Mouse (Mus musculus): Measurements from ENCODE around the gene Snx6.
"Not testable (repeated sequence)": the region's sequence is repeated elsewhere in the genome, so short reads cannot be mapped to it uniquely, and the experiment has no call there.

The Snx6 gene

DNA sequence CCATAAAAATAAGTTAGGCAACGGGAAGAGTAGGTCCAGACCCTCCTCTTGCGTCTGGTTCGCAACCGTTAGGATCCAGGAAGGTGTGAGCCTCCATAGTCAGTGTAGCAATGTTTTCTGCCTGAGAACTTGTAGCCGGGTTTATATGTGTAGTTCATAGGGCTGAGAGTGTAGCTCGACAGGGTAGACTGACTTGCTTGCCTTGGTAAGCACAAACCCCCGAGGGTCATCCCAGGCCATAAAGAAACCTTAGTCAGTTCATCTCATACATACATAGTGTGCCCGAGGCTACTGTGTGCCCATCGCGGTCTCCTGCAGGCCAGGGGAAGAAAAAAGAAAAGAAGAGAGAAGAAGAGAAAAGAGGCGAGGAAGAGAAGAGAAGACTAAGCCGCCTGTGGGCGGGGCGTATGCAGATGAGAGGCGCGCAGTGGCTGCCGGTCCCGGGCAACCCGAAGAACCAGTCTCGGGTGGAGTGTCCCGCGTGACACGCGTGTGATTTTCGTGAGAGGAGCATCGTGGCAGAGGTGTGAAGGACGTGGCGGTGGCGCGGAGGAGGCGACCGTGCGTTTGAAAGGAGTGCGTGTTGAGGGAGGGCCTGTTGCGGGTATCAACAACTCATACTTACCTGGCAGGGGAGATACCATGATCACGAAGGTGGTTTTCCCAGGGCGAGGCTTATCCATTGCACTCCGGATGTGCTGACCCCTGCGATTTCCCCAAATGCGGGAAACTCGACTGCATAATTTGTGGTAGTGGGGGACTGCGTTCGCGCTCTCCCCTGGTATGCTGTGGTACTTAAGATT is 85.6 kb downstream of the Snx6 start:
- not testable (repeated sequence) for DNase-seq (ENCODE audit: extremely low spot score)

DNA sequence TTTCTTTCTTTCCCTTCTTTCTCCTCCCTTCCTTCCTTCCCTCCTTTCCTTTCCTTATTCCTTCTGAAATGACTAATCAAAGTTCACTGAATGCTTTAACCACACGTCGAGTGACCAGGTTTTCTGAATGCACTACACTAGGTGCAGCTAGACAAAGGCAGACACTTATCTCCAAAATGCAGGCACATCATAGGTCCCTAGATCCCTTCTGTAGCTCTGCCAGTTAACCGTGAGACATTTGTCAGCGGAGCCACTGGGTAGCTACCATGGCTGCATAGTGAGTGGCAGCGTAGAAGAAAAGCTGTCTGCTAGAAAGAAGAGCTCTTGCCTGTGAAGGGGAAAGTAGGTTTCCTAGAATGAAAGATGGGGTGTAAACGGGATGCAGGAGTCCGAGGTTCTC is 96.1 kb downstream of the Snx6 start:
- DNase-seq (ENCODE audit: extremely low spot score) = no peak

GRCm38 (mm10) chr12:54697791-54698250 is 97.7 kb downstream of the Snx6 start:
- no peak for DNase-seq (ENCODE audit: extremely low spot score)

GRCm38 (mm10) chr12:54697003-54697597 is 98.4 kb downstream of the Snx6 start:
- peak; percentile 53 for DNase-seq (ENCODE audit: extremely low spot score)
